16 mouse cellular contexts compared by ENCODE assay signal in genomic region chr12:113426636-113427035, GRCm38 (mm10).
DNase-seq lines count a peak whose midpoint lies in the region; ATAC-seq and TF ChIP-seq lines count a peak whose summit lies in the region.
"Had no signal": no experiment of that assay in that cellular context is flagged by ENCODE, and none has a peak within 500 bp of the region (broad histone marks: within the 10 kb centered on the region; RNA-seq: fewer than 3 reads in every experiment).

No protein-coding gene starts in this region.

- no peaks in the 10 kb centered on the region for H3K4me1 ChIP-seq in brown adipose tissue, adult 24 weeks (ENCODE audit: control insufficient read depth, insufficient read depth, insufficient read length, low read length)
- peaks cover 50% of the 10 kb centered on the region for H3K4me1 ChIP-seq in thymus, adult 2 months (replicated peaks; ENCODE audit: control insufficient read depth, insufficient read depth, low read length)
- no peaks in the 10 kb centered on the region for H3K4me1 ChIP-seq in heart, embryonic 12.5 days (replicated peaks)
- H3K4me1 ChIP-seq: forebrain, embryonic 15.5 days; hindbrain, embryonic 12.5 days; kidney, embryonic 15.5 days had no signal

- TF ChIP-seq CTCF in thymus, adult 2 months (IDR thresholded peaks at IDR 0.05; ENCODE audit: borderline replicate concordance, control insufficient read depth, extremely low read depth, insufficient read depth, low read length, poor library complexity): no peak

- H3K27ac ChIP-seq in brown adipose tissue, adult 24 weeks (replicated peaks; ENCODE audit: low read depth, low read length): peak overlapping the region; percentile 67
- peak overlapping the region; percentile 85 for H3K27ac ChIP-seq in thymus, adult 2 months (ENCODE audit: control insufficient read depth, insufficient read depth, low read length)
- H3K27ac ChIP-seq in heart, embryonic 12.5 days (ENCODE audit: poor library complexity, severe bottlenecking): no peak overlapping the region
- H3K27ac ChIP-seq: forebrain, embryonic 15.5 days; hindbrain, embryonic 12.5 days; kidney, embryonic 15.5 days had no signal

- TF ChIP-seq POLR2A in thymus, adult 2 months (IDR thresholded peaks at IDR 0.05; ENCODE audit: control insufficient read depth, extremely low read depth, insufficient read depth, low read length, poor library complexity): no peak

- no peak overlapping the region for H3K4me2 ChIP-seq in heart, embryonic 12.5 days
- H3K4me2 ChIP-seq: forebrain, embryonic 15.5 days; hindbrain, embryonic 12.5 days; kidney, embryonic 15.5 days; midbrain, embryonic 11.5 days had no signal

- DNase-seq in spleen, postnatal 36 days (ENCODE audit: low spot score in 2 of 2): peak; percentile 46 to 49
- no peak for DNase-seq in spleen, adult 12 weeks (ENCODE audit: low spot score)
- peak; percentile 39 for DNase-seq in thymus, adult 2 months
- DNase-seq in right cerebral cortex, adult 2 months (ENCODE audit: low spot score in 2 of 2): no peak
- DNase-seq: adrenal gland, postnatal 25 days; cerebellum, postnatal 25 days; retina, postnatal 1 day had no signal

- H3K9ac ChIP-seq in heart, embryonic 12.5 days: no peak overlapping the region
- H3K9ac ChIP-seq: forebrain, embryonic 15.5 days; hindbrain, embryonic 12.5 days; kidney, embryonic 15.5 days had no signal

- no peak for ATAC-seq in granulocyte monocyte progenitor cell, adult 5-6 weeks (replicated peaks; ENCODE audit: poor library complexity, severe bottlenecking)
- ATAC-seq in heart, embryonic 12.5 days (ENCODE audit: insufficient number of reproducible peaks, low FRiP score): no peak
- ATAC-seq: forebrain, embryonic 15.5 days; Patski had no signal

- WGBS in thymus, adult 2 months: 14% methylated on average over 4 of the region's 4 CpGs
- WGBS in heart, embryonic 12.5 days: 79% methylated on average over 4 of the region's 4 CpGs

- no peaks in the 10 kb centered on the region for H3K9me3 ChIP-seq in heart, embryonic 12.5 days (replicated peaks)
- H3K9me3 ChIP-seq: hindbrain, embryonic 12.5 days; kidney, embryonic 15.5 days had no signal

- H3K27me3 ChIP-seq in thymus, adult 2 months (ENCODE audit: control insufficient read depth, insufficient read depth, low read length): no peaks in the 10 kb centered on the region
- no peaks in the 10 kb centered on the region for H3K27me3 ChIP-seq in heart, embryonic 12.5 days (replicated peaks)
- H3K27me3 ChIP-seq: forebrain, embryonic 15.5 days; hindbrain, embryonic 12.5 days; kidney, embryonic 15.5 days had no signal

- peaks cover 11% of the 10 kb centered on the region for H3K36me3 ChIP-seq in thymus, adult 2 months (ENCODE audit: control insufficient read depth, insufficient read depth, low read length)
- H3K36me3 ChIP-seq in heart, embryonic 12.5 days: no peaks in the 10 kb centered on the region
- H3K36me3 ChIP-seq: forebrain, embryonic 15.5 days; hindbrain, embryonic 12.5 days; kidney, embryonic 15.5 days had no signal

- peak overlapping the region; percentile 33; the same call in 1 of the 2 replicates for H3K4me3 ChIP-seq in brown adipose tissue, adult 24 weeks (ENCODE audit: insufficient read depth, low read depth, low read length)
- H3K4me3 ChIP-seq in thymus, adult 2 months (ENCODE audit: control insufficient read depth, insufficient read depth, low read length): peak overlapping the region; percentile 46
- H3K4me3 ChIP-seq in heart, embryonic 12.5 days: no peak overlapping the region
- H3K4me3 ChIP-seq: forebrain, embryonic 15.5 days; hindbrain, embryonic 12.5 days; kidney, embryonic 15.5 days; myocyte had no signal

Comparison
In these comparisons a context has a peak if more than half of its experiments do, and no peak if none do; other contexts are left out.
1. DNase-seq: peak in spleen, postnatal 36 days (2 of 2) and thymus, adult 2 months (single experiment); none in spleen, adult 12 weeks (single experiment) and right cerebral cortex, adult 2 months (0 of 2).